Mouse (Mus musculus): Measurements from ENCODE around the gene Hoxd8.

DNA sequence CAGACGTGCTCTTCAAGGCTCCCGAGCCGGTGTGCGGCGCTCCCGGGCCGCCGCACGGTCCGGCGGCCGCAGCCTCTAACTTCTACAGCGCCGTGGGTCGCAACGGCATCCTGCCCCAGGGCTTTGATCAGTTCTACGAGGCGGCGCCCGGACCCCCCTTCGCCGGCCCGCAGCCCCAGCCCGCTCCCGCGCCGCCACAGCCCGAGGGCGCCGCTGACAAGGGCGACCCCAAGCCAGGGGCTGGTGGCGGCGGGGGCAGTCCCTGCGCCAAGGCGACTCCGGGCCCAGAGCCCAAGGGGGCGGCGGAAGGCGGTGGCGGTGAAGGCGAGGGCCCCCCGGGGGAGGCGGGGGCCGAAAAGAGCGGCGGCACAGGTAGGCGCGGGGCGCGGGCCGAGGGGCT lies 21.6 kb upstream of the Hoxd8 start:
- TF ChIP-seq POLR2A (IDR thresholded peaks at IDR 0.05; ENCODE audit: extremely low read depth, insufficient read depth, low read length) (no peak), CTCF (IDR thresholded peaks at IDR 0.05; ENCODE audit: low read depth, low read length) (no peak)

Data from liver, adult 2 months (tissue).